Mouse (Mus musculus) heart, embryonic 12.5 days (tissue): ENCODE results near the gene Gm7030. TPM values are rescaled to one million over a fixed set of nuclear protein-coding genes. Genes with fewer than 3 reads are reported as not detected.
A peak's percentile ranks its signal among the peaks of the same experiment; 100 is the strongest.
"Not testable (repeated sequence)": the region's sequence is repeated elsewhere in the genome, so short reads cannot be mapped to it uniquely, and the experiment has no call there.

Experiments used
- ATAC-seq: fragments of 200-750 bp; cut with Nextera tagmentation; 2 replicates; pipeline ENCODE4 v1.8.0; 2017; ENCODE audit warnings: moderate TSS enrichment, moderate library complexity; ENCODE audit not compliant: insufficient number of reproducible peaks, low FRiP score
- H3K27ac ChIP-seq: fragments of 300-500 bp; sonication (generic); 2 replicates; pipeline ENCODE4 v1.5.1; 2016; ENCODE audit warnings: mild to moderate bottlenecking, moderate library complexity; ENCODE audit not compliant: poor library complexity, severe bottlenecking
- H3K27me3 ChIP-seq: fragments of 300-500 bp; sonication (generic); replicated peaks from 2 replicates; pipeline ENCODE4 v1.6.1; 2016; ENCODE audit warnings: mild to moderate bottlenecking, moderate library complexity
- H3K36me3 ChIP-seq: fragments of 300-500 bp; sonication (generic); 2 replicates; pipeline ENCODE4 v1.6.1; 2016; ENCODE audit warnings: mild to moderate bottlenecking, moderate library complexity
- H3K4me1 ChIP-seq: fragments of 300-500 bp; sonication (generic); replicated peaks from 2 replicates; pipeline ENCODE4 v1.6.1; 2016; ENCODE audit warnings: mild to moderate bottlenecking
- H3K4me2 ChIP-seq: fragments of 300-500 bp; sonication (generic); 2 replicates; pipeline ENCODE4 v1.6.1; 2016; ENCODE audit warnings: mild to moderate bottlenecking, moderate library complexity
- H3K4me3 ChIP-seq: fragments of 300-500 bp; sonication (generic); 2 replicates; pipeline ENCODE4 v1.5.1; 2016; ENCODE audit warnings: mild to moderate bottlenecking
- H3K9ac ChIP-seq: fragments of 300-500 bp; sonication (generic); 2 replicates; pipeline ENCODE4 v1.6.1; 2016; ENCODE audit warnings: mild to moderate bottlenecking, moderate library complexity
- H3K9me3 ChIP-seq: fragments of 300-500 bp; sonication (generic); replicated peaks from 2 replicates; pipeline ENCODE4 v1.6.1; 2016; ENCODE audit warnings: mild to moderate bottlenecking, moderate library complexity
- WGBS: fragments of 180-500 bp; shearing (Covaris S2); methylation state at CpG from one replicate; pipeline ENCODE4 v1.1.7; 2016; 5-methylcytosine and 5-hydroxymethylcytosine counted together
- polyA plus RNA-seq: library from polyadenylated mRNA; unstranded; fragments of >200 nt; fragmentation: Nextera tagmentation; extraction: Ambion mirVana; gene quantifications from 2 replicates; pipeline ENCODE4 v1.2.1, GENCODE M21; 2016

The Gm7030 gene
- polyA plus RNA-seq, 1 experiment from 2014 or later = not detected

DNA sequence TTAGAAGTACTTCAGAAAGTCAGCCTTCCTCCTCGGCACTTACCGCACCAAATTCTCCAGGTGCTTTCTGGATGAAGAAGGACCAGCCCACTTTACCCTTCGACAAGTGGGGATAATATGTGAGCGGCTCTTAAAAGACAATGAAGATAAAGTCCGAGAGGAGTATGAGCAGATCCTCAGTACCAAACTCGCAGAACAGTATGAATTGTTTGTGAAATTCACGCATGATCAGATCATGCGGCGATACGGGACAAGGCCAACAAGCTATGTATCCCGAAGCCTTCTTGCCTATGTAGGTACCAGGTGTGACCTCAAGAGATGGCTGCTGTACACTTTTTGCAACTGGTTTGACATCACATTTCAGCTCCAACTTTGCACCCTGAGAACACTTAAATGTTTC is 29.0 kb upstream of the Gm7030 start:
- WGBS = 15% methylated on average over 11 of the region's 11 CpGs
- Histone ChIP-seq H3K4me2 (peak overlapping the region; percentile 70), H3K27me3 (peaks cover 82% of the 10 kb centered on the region), H3K4me3 (peak overlapping the region; percentile 45), H3K4me1 (peaks cover 15% of the 10 kb centered on the region; the same call in 1 of the 2 replicates)
- not testable (repeated sequence) for H3K36me3 ChIP-seq, H3K9me3 ChIP-seq, H3K9ac ChIP-seq, H3K27ac ChIP-seq, ATAC-seq

DNA sequence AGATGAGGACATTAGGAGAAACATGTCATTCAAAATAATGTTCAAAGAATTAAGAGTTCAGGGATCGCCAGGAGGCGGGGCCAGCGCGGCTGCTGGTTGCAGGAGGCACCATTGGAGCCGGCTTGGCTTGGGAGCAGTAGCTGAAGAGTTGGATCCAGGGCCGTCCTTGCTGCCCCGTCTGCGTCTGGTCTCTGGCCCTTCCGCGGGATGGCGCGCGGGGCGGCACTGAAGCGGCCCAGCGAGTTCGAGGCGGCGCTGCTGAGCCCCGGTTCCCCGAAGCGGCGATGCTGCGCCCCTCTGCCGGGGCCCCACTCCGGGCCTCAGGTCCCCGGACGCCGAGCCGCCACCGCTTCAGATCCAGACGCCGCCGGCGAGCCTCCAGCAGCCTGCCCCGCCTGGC is 28.6 kb upstream of the Gm7030 start:
- ATAC-seq = not testable (repeated sequence)
- under 1% methylated on average over 36 of the region's 36 CpGs for WGBS
- peak overlapping the region; percentile 58; the same call in 1 of the 2 replicates for H3K9ac ChIP-seq

DNA sequence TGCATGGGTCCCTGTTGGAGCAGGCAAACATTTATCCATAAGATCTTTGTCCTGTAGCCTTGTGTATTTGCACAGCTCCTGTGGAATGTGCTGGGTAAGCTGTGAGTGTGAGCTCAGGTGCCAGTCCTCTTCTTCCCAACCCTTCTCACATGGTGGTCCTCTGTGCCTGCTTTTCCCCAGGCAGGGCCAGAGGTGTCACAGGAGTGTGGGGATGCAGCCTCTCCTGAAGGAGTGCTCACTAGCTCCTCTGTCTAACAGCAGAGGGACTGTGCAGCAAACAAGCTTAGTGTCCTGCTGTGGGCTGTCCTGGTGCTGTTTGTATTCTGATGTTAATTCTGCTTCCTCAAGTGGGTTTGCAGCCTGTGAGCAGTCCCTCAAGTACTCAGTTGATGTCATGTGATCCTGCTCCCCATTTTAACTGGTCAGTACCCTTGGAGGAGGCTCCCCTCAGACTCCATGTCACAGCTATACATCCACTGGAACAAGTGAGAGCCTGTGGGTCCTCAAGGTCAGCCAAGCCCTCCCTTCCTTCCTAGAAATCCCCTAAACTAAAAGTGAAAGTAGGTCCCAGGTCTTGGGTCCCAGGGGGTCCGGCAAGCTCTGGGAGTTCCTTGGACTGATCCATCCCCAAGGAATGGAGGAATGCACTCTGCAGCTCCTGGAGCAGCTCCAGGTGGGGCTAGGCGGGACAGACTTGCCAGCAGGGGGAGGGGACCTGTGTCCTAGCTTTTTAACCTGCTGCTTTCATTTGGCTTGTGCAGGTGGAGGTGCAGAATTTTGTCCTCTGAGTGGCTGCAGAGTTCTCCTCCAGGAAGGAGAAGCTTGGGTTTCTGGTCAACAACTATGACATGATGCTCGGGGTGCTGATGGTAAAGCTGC is 25.3 kb upstream of the Gm7030 start:
- WGBS = 26% methylated on average over 3 of the region's 3 CpGs
- H3K4me1 ChIP-seq = peaks cover 5% of the 10 kb centered on the region; the same call in 1 of the 2 replicates
- ATAC-seq = no peak
- H3K4me2 ChIP-seq = no peak overlapping the region
- no peak overlapping the region for H3K9ac ChIP-seq
- no peak overlapping the region for H3K27ac ChIP-seq
- no peak overlapping the region for H3K4me3 ChIP-seq
- H3K9me3 ChIP-seq = no peaks in the 10 kb centered on the region
- no peaks in the 10 kb centered on the region for H3K36me3 ChIP-seq
- H3K27me3 ChIP-seq = peaks cover 74% of the 10 kb centered on the region

More for the DNA sequence above, 28.6 kb upstream of the Gm7030 start:
- H3K36me3 ChIP-seq, H3K27ac ChIP-seq, H3K9me3 ChIP-seq: not testable (repeated sequence)
- peak overlapping the region; percentile 70 for H3K4me2 ChIP-seq
- peaks cover 15% of the 10 kb centered on the region; the same call in 1 of the 2 replicates for H3K4me1 ChIP-seq
- H3K4me3 ChIP-seq = peak overlapping the region; percentile 45
- H3K27me3 ChIP-seq = peaks cover 83% of the 10 kb centered on the region

DNA sequence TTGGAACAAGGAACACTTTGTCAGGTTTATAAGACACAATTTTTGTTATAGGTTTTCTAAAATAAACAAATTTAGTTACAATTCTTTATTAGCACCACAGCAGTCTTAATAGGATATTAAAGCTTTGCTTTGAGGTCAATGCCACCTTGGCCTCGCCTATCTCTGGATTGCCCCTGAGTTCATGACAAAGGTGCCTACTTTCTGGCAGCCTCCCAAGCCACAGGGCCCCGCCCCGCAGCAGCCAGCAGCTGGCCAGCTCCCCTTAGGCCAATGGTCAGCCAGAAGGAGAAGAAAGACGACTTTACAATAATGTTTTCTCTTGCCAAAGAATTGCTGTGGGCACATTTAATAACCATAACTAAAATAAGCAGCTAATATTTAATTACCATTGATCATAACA is 22.0 kb upstream of the Gm7030 start:
- H3K4me2 ChIP-seq, H3K27ac ChIP-seq, H3K4me1 ChIP-seq, H3K9me3 ChIP-seq, H3K4me3 ChIP-seq, ATAC-seq, H3K9ac ChIP-seq, H3K36me3 ChIP-seq: not testable (repeated sequence)
- peaks cover 60% of the 10 kb centered on the region for H3K27me3 ChIP-seq
- WGBS = 48% methylated on average over 4 of the region's 4 CpGs

GRCm38 (mm10) chr17:36148468-36148867 is 19.2 kb upstream of the Gm7030 start:
- H3K36me3 ChIP-seq, H3K9me3 ChIP-seq, H3K9ac ChIP-seq, ATAC-seq, H3K4me1 ChIP-seq, H3K4me2 ChIP-seq, H3K27ac ChIP-seq, H3K4me3 ChIP-seq: not testable (repeated sequence)
- WGBS = 71% methylated on average over 5 of the region's 5 CpGs
- H3K27me3 ChIP-seq = peaks cover 56% of the 10 kb centered on the region

- H3K27ac ChIP-seq, H3K4me3 ChIP-seq: not testable (repeated sequence)
Observed at GRCm38 (mm10) chr17:36146937-36147336, 17.7 kb upstream of the Gm7030 start.

DNA sequence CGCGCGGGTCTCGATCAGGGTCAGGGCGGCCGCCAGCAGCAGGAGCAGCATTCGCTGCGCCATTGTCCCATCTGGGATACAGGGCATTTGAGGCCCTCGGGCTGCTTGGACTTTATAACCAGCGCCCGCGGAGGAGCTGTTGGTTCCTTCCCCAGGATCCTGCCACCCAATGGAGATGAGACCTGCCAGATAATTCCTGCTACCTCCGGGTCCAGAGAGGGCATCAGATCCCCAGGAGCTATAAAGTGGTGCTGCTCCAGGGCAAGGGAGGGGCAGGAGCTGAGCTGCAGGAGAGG is 16.6 kb upstream of the Gm7030 start:
- H3K27ac ChIP-seq, ATAC-seq, H3K9me3 ChIP-seq, H3K36me3 ChIP-seq, H3K4me1 ChIP-seq: not testable (repeated sequence)
- Histone ChIP-seq H3K4me3 (peak overlapping the region; percentile 49), H3K9ac (peak overlapping the region; percentile 56; the same call in 1 of the 2 replicates), H3K4me2 (peak overlapping the region; percentile 73), H3K27me3 (peaks cover 61% of the 10 kb centered on the region)
- WGBS = under 1% methylated on average over 13 of the region's 13 CpGs

More at GRCm38 (mm10) chr17:36146937-36147336, 17.7 kb upstream of the Gm7030 start:
- not testable (repeated sequence) for H3K9me3 ChIP-seq, H3K9ac ChIP-seq, H3K4me2 ChIP-seq, ATAC-seq, H3K4me1 ChIP-seq, H3K36me3 ChIP-seq
- 66% methylated on average over 1 of the region's 1 CpGs for WGBS
- H3K27me3 ChIP-seq = peaks cover 56% of the 10 kb centered on the region

- Histone ChIP-seq H3K4me1 (peaks cover 5% of the 10 kb centered on the region), H3K4me2 (peak overlapping the region; percentile 73), H3K27ac (no peak overlapping the region), H3K36me3 (no peaks in the 10 kb centered on the region), H3K9me3 (no peaks in the 10 kb centered on the region), H3K9ac (peak overlapping the region; percentile 56; the same call in 1 of the 2 replicates), H3K27me3 (peaks cover 63% of the 10 kb centered on the region), H3K4me3 (peak overlapping the region; percentile 49)
- 2% methylated on average over 78 of the region's 78 CpGs for WGBS
- 0 out of 2 replicates have a peak, but pooled peaks have one; percentile 6 for ATAC-seq
Observed at GRCm38 (mm10) chr17:36145111-36145860, 16.1 kb upstream of the Gm7030 start.

GRCm38 (mm10) chr17:36136299-36136848 is 7.1 kb upstream of the Gm7030 start:
- H3K27ac ChIP-seq, H3K4me2 ChIP-seq, ATAC-seq, H3K36me3 ChIP-seq, H3K9me3 ChIP-seq, H3K9ac ChIP-seq, H3K4me3 ChIP-seq, H3K4me1 ChIP-seq: not testable (repeated sequence)
- WGBS = 48% methylated on average over 1 of the region's 1 CpGs
- peaks cover 75% of the 10 kb centered on the region for H3K27me3 ChIP-seq

GRCm38 (mm10) chr17:36135421-36136231 is 6.4 kb upstream of the Gm7030 start:
- H3K9me3 ChIP-seq, H3K4me1 ChIP-seq, H3K36me3 ChIP-seq, H3K27ac ChIP-seq, H3K4me3 ChIP-seq, H3K4me2 ChIP-seq, H3K9ac ChIP-seq, ATAC-seq: not testable (repeated sequence)
- H3K27me3 ChIP-seq = peaks cover 76% of the 10 kb centered on the region
